Mouse (Mus musculus) thymus, postnatal 14 days (tissue): Measurements from ENCODE around the gene Dlgap5.

Experiments
- DNase-seq: peaks from one replicate; pipeline ENCODE4 v3.0.0; 2021

Gene Dlgap5

DNA sequence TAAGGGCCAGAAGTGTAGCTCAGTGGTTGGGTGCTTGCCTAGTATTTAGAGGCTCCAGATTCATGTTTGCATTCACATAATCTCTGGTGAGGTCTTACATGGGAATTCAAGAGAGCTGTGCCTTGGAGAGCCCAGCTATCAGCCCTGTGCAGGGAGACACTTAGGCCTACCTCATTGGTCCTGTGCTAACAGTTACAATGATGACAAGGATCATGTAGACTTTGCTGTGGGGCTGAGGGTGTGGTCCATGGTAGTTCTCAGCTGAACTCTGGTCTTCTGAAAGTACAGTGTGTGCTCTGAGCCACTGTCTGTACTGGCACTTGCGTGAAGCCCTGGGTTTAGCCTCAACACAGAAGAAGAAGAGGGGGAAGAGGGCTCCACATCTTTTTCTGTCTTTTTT lies 71.5 kb downstream of the Dlgap5 start:
- no peak for DNase-seq

GRCm38 (mm10) chr14:47341811-47342291 lies 76.4 kb downstream of the Dlgap5 start:
- DNase-seq, result no peak

DNA sequence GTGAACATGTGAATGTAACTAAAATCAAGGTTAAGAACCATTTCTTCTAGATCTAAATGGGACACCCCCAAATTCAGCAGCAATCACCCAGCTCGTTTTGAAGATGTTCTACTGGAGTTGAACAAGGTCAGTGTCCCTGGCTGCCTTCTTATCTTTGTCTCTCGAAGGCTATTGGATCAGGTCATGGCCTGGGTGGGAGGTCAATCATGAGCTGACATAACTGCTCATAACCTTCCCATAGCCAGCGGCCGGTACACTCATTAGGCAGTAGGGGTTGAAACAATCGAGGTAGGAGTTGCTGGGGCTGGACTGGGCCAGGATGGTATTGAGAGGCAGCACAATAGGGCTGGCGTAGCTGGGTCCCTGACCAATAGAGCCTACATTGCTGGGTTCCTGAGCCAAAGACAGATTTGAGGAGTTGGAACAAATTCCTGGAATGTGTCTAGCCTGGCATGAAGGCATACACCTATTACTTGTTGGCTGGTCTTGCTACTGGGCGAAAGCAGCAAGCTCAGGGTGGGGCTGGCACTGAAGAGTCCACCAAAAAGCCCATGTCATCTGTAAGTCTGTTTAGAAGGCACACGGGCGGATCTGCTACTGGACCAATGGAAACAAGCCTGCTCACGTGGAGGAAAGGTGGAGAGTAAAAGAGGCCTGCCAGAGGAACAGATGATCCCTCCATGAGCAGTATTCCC lies 77.8 kb downstream of the Dlgap5 start:
- no peak for DNase-seq
